Mouse (Mus musculus): Measurements from ENCODE around the gene Gm27027.

Gm27027 gene

DNA sequence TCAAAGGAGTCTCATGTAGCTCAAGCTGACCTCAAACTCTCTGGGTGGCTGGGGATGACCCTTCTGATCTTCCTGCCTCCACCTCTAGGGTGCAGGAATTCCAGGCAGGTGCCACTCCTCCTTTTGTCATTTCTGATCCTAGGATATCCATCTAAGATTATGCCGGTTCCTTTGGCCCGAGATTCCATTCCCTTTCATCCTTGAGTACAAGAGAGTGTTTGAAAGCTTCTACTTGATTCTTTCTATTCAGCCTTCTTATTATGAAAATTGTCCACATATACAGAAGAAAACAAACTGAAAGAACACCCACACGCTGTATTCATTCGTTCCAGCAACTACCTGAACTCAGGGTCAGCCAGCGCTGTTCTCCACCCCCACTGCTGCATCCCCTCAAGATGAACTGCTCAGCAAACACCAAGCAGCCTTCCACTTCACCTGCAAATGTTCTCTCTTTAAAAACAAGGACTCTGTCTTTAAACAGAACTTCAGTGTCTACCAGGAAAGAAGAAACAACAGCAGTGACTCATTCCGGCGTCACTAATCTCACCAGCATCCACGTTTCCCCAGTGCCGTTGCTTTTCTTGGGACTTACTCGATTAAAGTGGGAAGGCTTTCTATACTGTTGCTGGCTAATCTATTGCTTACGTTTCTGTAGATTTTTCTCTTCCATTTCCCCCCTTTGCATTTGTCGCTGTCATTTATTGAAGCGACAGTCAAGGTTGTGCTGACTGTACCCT lies 68.3 kb downstream of the Gm27027 start:
- no peak for DNase-seq

DNA sequence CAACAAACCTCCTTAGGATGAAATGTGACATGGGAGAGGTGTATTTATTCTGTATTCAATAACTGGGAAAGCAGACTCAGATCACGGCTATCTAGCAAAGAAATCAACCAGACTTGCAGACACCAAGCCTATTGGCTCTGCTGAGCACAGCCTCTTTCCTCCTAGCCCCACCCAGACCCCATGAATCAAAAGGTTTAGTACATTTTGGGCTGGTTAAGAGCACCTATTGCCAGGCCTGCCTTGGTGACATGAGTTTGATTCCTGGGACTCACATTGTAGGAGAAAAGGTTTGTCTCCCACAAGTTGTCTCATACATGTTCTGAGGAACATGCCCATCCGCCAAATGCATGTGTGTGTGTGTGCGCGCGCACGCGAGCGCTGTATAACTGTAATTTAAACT lies 70.0 kb downstream of the Gm27027 start:
- DNase-seq, result no peak

DNA sequence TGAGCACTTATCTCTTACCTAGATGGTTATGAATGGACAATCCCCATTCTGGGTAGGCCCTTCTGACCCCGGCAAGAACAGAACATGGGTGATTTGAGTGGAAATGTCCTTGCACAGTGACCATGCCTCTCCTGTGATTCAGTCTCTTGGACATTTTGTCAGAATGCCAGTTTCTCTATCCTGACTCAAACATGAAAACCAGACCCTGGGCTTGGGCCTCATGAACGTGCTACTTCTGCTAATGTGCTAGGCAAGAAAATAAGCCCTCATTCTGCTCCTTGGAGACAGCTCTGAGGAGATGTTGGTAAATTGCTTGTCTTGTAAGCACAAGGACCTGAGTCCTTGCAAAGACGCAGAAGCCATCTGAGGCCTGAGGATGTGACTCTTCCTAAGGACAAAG lies 77.1 kb downstream of the Gm27027 start:
- DNase-seq, result no peak

DNA sequence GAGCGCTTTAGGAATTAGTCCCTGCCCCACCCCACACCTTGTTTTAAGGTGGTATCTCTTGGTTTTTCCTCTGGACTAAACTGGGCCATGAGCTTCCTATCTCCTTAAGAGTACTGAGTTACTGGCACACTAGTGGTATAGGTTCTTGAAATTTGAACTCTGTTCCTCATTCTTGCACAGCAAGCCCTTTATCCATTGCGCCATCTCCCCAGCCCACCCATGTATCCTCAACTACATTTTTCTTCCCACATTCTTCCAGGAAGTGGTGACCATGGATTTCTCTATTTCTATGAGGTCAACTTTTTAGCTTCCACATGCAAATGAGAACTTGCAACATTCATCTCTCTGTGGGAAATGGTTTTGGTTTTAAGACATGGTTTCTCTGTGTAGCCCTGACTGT lies 82.6 kb downstream of the Gm27027 start:
- DNase-seq, result no peak

DNA sequence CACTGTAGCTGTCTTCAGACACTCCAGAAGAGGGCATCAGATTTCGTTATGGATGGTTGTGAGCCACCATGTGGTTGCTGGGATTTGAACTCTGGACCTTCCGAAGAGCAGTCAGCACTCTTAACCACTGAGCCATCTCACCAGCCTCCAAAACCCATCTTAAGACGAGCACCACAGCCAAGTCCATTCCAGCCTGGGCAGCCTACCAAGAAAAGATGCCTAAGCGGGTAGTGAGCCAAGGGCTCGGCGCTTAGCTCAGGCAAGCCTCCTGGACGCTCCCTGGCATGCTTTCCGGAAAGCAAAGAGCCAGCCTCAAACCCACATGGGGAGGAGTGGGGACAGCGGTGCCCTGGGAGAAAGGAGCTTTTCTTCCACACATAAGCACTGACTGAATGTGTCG lies 84.2 kb downstream of the Gm27027 start:
- peak; percentile 44 to 64 for DNase-seq

DNA sequence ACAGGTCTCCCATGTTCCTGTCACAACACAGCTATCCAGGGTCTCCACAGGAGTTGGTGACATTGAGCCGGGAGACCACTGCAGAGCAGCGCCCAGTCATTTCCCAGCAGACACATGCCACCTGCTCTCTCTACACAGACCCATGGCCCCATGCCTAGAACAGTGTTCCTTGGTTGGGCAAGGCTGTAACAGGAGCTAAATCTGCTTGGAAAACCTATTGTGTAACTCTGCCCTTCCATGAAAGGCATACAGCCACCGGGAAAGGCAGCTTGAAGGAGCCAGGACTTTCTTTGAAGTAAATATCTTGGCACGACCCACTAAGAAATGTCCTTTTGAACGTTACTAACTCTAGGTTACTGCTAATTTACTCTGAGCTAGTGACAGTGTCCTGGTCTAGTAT lies 86.4 kb downstream of the Gm27027 start:
- no peak for DNase-seq

DNA sequence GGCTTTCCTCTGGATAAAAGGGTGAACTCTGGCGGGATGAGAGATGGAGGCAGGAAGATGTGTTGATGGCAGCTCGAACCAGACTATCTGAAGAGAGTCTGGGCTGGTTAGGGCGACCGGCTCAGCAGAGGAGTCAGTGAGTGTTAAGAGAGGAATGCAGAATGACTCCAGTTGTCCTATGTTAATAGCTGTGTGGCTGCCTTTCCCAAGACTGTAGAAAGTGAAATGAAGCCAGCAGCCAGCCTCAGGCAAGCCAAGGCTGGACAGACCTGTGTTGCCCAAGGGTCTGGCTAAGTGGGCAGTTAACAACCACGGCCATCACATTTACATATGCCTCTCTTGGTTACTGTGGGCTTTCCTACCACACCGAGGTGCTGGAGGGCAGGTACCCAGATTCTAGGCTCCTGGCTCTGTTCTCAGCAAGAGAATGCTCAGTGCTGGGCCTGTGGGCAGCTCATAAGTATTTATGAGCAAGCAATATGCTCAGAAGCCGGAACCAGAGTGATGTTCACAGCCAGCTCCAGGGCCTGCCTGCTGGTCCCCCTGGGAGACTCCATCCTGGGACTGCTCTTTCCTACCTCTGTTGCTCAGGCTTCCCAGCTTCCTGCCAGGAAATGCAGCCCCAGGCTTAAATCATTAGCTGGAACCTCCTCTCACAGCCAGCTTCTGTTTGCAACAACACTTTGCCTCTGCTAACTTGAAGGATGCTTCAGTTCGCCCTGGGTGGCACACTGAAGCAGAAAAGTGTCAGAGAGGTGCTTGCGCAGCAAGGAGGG lies 88.4 kb downstream of the Gm27027 start:
- peak; percentile 40 to 69 for DNase-seq
